Mouse (Mus musculus) kidney, postnatal 4 days (tissue): Measurements from ENCODE around the gene Wbp2.
"Not testable (repeated sequence)": the region's sequence is repeated elsewhere in the genome, so short reads cannot be mapped to it uniquely, and the experiment has no call there.

ENCODE experiments used
- DNase-seq, 2 experiments: peaks; one replicate each; pipeline ENCODE4 v3.0.0; 2021; ENCODE audit warnings: mixed read lengths in 2 of 2

Wbp2 gene

GRCm38 (mm10) chr11:116109441-116110081, 22.8 kb upstream of the Wbp2 start:
- peak; percentile 60 to 74 for DNase-seq

GRCm38 (mm10) chr11:116108464-116109137, 21.8 kb upstream of the Wbp2 start:
- peak; percentile 61 to 67 for DNase-seq

GRCm38 (mm10) chr11:116107777-116108285, 21.0 kb upstream of the Wbp2 start:
- peak; percentile 41 to 58 for DNase-seq

GRCm38 (mm10) chr11:116106963-116107776, 20.4 kb upstream of the Wbp2 start:
- DNase-seq = peak; percentile 52 to 66

- peak; percentile 51 to 64 for DNase-seq
Measured at GRCm38 (mm10) chr11:116106154-116106962, 19.6 kb upstream of the Wbp2 start.

- no peak for DNase-seq
Measured at GRCm38 (mm10) chr11:116105065-116105464, 18.3 kb upstream of the Wbp2 start.

GRCm38 (mm10) chr11:116104006-116104646, 17.3 kb upstream of the Wbp2 start:
- peak; percentile 69 to 75 for DNase-seq

GRCm38 (mm10) chr11:116103572-116103971, 16.8 kb upstream of the Wbp2 start:
- no peak for DNase-seq

- no peak for DNase-seq
Measured at GRCm38 (mm10) chr11:116102472-116102871, 15.7 kb upstream of the Wbp2 start.

- DNase-seq = peak; percentile 55 to 67
Measured at GRCm38 (mm10) chr11:116101931-116102381, 15.2 kb upstream of the Wbp2 start.

GRCm38 (mm10) chr11:116100839-116101238, 14.0 kb upstream of the Wbp2 start:
- no peak for DNase-seq

- peak; percentile 57 to 68 for DNase-seq
Measured at GRCm38 (mm10) chr11:116100385-116100784, 13.6 kb upstream of the Wbp2 start.

- no peak for DNase-seq
Measured at GRCm38 (mm10) chr11:116099462-116099861, 12.7 kb upstream of the Wbp2 start.

- peak; percentile 52 to 68 for DNase-seq
Measured at GRCm38 (mm10) chr11:116098711-116099460, 12.1 kb upstream of the Wbp2 start.

GRCm38 (mm10) chr11:116096213-116097108, 9.7 kb upstream of the Wbp2 start:
- peak; percentile 66 to 72 for DNase-seq

- DNase-seq = peak in 1 of 2 experiments; percentile 65
Measured at GRCm38 (mm10) chr11:116095573-116095972, 8.8 kb upstream of the Wbp2 start.

GRCm38 (mm10) chr11:116093771-116094565, 7.2 kb upstream of the Wbp2 start:
- DNase-seq = no peak

GRCm38 (mm10) chr11:116092959-116093358, 6.2 kb upstream of the Wbp2 start:
- not testable (repeated sequence) for DNase-seq

GRCm38 (mm10) chr11:116091591-116091990, 4.8 kb upstream of the Wbp2 start:
- no peak for DNase-seq
